Mouse (Mus musculus): ENCODE measurements at regions not wholly inside any gene's neighbourhood (a gene's known extent, or its start where the extent isn't known, plus 50 kb on each side); places are given as distances from the start of the nearest gene placed in this dataset.
"Not testable (repeated sequence)": the region's sequence is repeated elsewhere in the genome, so short reads cannot be mapped to it uniquely, and the experiment has no call there.

- intact Hi-C loops (cut with DNase I; ENCODE audit: low total_unique reads) = no loop called here
- DNase-seq = no peak
Measured at GRCm38 (mm10) chr5:101518791-101519547, 145.8 kb downstream of the Nkx6-1 start.

GRCm38 (mm10) chr5:101497698-101498048 is 167.1 kb downstream of the Nkx6-1 start:
- no peak for DNase-seq
- intact Hi-C loops (cut with DNase I; ENCODE audit: low total_unique reads) = no loop called here

GRCm38 (mm10) chr5:101496924-101497697 is 167.7 kb downstream of the Nkx6-1 start:
- intact Hi-C loops (cut with DNase I; ENCODE audit: low total_unique reads) = no loop called here
- DNase-seq = no peak

- intact Hi-C loops (cut with DNase I; ENCODE audit: low total_unique reads) = no loop called here
- DNase-seq = no peak
Measured at GRCm38 (mm10) chr5:101496161-101496560, 168.6 kb downstream of the Nkx6-1 start.

GRCm38 (mm10) chr5:101445792-101446191 is 219.0 kb downstream of the Nkx6-1 start:
- intact Hi-C loops (cut with DNase I; ENCODE audit: low total_unique reads) = no loop called here
- no peak for DNase-seq

- peak; percentile 7 for DNase-seq
- intact Hi-C loops (cut with DNase I; ENCODE audit: low total_unique reads) = no loop called here
Measured at GRCm38 (mm10) chr5:101441782-101442181, 223.0 kb downstream of the Nkx6-1 start.

- intact Hi-C loops (cut with DNase I; ENCODE audit: low total_unique reads) = no loop called here
- DNase-seq = no peak
Measured at GRCm38 (mm10) chr5:101437666-101438299, 227.0 kb downstream of the Nkx6-1 start.

- no peak for DNase-seq
- intact Hi-C loops (cut with DNase I; ENCODE audit: low total_unique reads) = no loop called here
Measured at GRCm38 (mm10) chr5:101426067-101426771, 238.6 kb downstream of the Nkx6-1 start.

- intact Hi-C loops (cut with DNase I; ENCODE audit: low total_unique reads) = no loop called here
- no peak for DNase-seq
Measured at GRCm38 (mm10) chr5:101384316-101384715, 280.5 kb downstream of the Nkx6-1 start.

- no peak for DNase-seq
- intact Hi-C loops (cut with DNase I; ENCODE audit: low total_unique reads) = no loop called here
Measured at GRCm38 (mm10) chr5:101381361-101381760, 283.4 kb downstream of the Nkx6-1 start.

GRCm38 (mm10) chr5:101376657-101377056 is 288.1 kb downstream of the Nkx6-1 start:
- intact Hi-C loops (cut with DNase I; ENCODE audit: low total_unique reads) = no loop called here
- no peak for DNase-seq

GRCm38 (mm10) chr5:101374129-101374528 is 290.7 kb downstream of the Nkx6-1 start:
- intact Hi-C loops (cut with DNase I; ENCODE audit: low total_unique reads) = no loop called here
- no peak for DNase-seq

- intact Hi-C loops (cut with DNase I; ENCODE audit: low total_unique reads) = no loop called here
- DNase-seq = no peak
Measured at GRCm38 (mm10) chr5:101372204-101372603, 292.6 kb downstream of the Nkx6-1 start.

GRCm38 (mm10) chr5:101365364-101365763 is 299.4 kb downstream of the Nkx6-1 start:
- intact Hi-C loops (cut with DNase I; ENCODE audit: low total_unique reads) = no loop called here

GRCm38 (mm10) chr5:101359986-101360385 is 304.8 kb downstream of the Nkx6-1 start:
- intact Hi-C loops (cut with DNase I; ENCODE audit: low total_unique reads) = no loop called here
- no peak for DNase-seq

More at GRCm38 (mm10) chr5:101365364-101365763, 299.4 kb downstream of the Nkx6-1 start:
- DNase-seq = peak; percentile 49

GRCm38 (mm10) chr5:101345406-101345805 is 319.4 kb downstream of the Nkx6-1 start:
- no peak for DNase-seq
- intact Hi-C loops (cut with DNase I; ENCODE audit: low total_unique reads) = no loop called here

- intact Hi-C loops (cut with DNase I; ENCODE audit: low total_unique reads); DNase-seq: not testable (repeated sequence)
Measured at GRCm38 (mm10) chr5:101336361-101336760, 328.4 kb downstream of the Nkx6-1 start.

GRCm38 (mm10) chr5:101331825-101332224 is 333.0 kb downstream of the Nkx6-1 start:
- intact Hi-C loops (cut with DNase I; ENCODE audit: low total_unique reads) = no loop called here
- DNase-seq = no peak

- DNase-seq = no peak
- intact Hi-C loops (cut with DNase I; ENCODE audit: low total_unique reads) = no loop called here
Measured at GRCm38 (mm10) chr5:101326122-101326521, 338.7 kb downstream of the Nkx6-1 start.
